Mouse (Mus musculus) kidney, adult 2 months (tissue): ENCODE measurements around the gene Atraid. TPM values are rescaled to one million over a fixed set of nuclear protein-coding genes. Genes with fewer than 3 reads are reported as not detected.

Source experiments
- DNase-seq: peaks from one replicate; pipeline ENCODE4 v3.0.0; 2021
- H3K27ac ChIP-seq: fragments of 200-500 bp; 2 replicates; pipeline ENCODE4 v1.5.1; 2012; ENCODE audit warnings: low read depth, low read length, control low read depth, inconsistent platforms; ENCODE audit not compliant: insufficient read depth
- H3K27me3 ChIP-seq: fragments of 200-500 bp; replicated peaks from 2 replicates; pipeline ENCODE4 v1.6.1; 2012; ENCODE audit warnings: mild to moderate bottlenecking, moderate library complexity, low read length, inconsistent platforms; ENCODE audit not compliant: control insufficient read depth, insufficient read depth
- H3K36me3 ChIP-seq: fragments of 200-500 bp; 2 replicates; pipeline ENCODE4 v1.6.1; 2012; ENCODE audit warnings: mild to moderate bottlenecking, moderate library complexity, low read length, inconsistent platforms; ENCODE audit not compliant: control insufficient read depth, insufficient read depth
- H3K4me1 ChIP-seq: fragments of 200-500 bp; 2 replicates; pipeline ENCODE4 v1.6.1; 2011; ENCODE audit warnings: low read length; ENCODE audit not compliant: control insufficient read depth, insufficient read depth
- H3K4me3 ChIP-seq: fragments of 200-500 bp; 2 replicates; pipeline ENCODE4 v1.5.1; 2011; ENCODE audit warnings: mild to moderate bottlenecking, low read depth, low read length, control low read depth; ENCODE audit not compliant: insufficient read depth
- CTCF ChIP-seq: fragments of 200-500 bp; conservative IDR thresholded peaks from 2 replicates; pipeline ENCODE4 v1.5.1; 2011; ENCODE audit warnings: low read depth, mild to moderate bottlenecking, control low read depth, low read length, moderate library complexity, mixed read lengths; ENCODE audit not compliant: insufficient read depth, insufficient read length
- POLR2A ChIP-seq: fragments of 200-500 bp; IDR thresholded peaks from one replicate; pipeline ENCODE4 v1.6.1; 2011; ENCODE audit warnings: low read depth, low read length, control low read depth
- WGBS: fragments of 180-500 bp; shearing (Covaris S2); methylation state at CpG from one replicate; pipeline ENCODE4 v1.1.7; 2018; 5-methylcytosine and 5-hydroxymethylcytosine counted together
- polyA plus RNA-seq: library from polyadenylated mRNA; depleted of rRNA; stranded (reverse); fragments of >200 nt; gene quantifications from 2 replicates; pipeline ENCODE4 v1.2.3, GENCODE M21; 2012; rRNA removed

Atraid gene
- polyA plus RNA-seq, 1 experiment, result 320 TPM

GRCm38 (mm10) chr5:31087131-31087530 is 39.0 kb downstream of the Atraid start:
- WGBS, result 75% methylated on average over 2 of the region's 2 CpGs
- TF ChIP-seq POLR2A, result no peak
- TF ChIP-seq CTCF, result no peak
- H3K27me3 ChIP-seq, result no peaks in the 10 kb centered on the region

DNA sequence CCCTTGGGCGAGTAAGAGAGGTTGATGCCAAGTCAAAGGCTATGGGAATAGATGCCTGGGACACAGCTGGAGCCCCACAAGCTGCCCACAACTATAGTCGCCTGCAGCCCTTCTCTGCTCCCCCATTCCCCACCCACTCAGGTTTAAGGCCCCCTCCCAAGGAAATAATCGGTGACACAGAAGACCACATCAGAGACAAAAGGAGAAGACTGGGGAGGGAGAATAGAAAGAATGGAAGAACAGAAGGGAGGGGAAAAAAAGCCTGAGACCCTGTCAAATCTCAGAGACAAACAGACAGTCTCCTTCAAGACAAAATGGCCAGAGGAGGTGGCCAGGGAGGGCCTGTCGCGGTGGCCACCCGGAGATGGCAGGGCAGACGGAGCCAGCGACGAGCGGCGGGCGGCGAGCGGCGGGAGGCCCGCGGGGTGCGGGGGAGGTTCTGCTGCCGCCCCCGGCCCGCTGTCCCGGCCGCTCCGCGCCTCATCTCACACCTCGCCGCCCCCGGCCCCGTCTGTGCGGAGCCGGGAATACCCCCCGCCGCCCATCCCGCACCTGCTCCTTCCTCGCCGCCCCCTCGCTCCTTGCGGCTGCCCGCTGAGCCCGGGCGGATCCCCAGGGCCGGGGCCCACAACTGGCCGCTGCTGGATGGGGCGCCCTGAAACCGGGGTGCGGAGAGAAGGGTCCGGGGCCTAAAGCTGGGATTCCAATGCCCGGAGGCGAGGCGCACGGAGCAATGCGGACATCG is 44.3 kb downstream of the Atraid start:
- Histone ChIP-seq H3K27me3 (peaks cover 14% of the 10 kb centered on the region), H3K4me3 (no peak overlapping the region)
- no peak for TF ChIP-seq POLR2A
- no peak for TF ChIP-seq CTCF

More at GRCm38 (mm10) chr5:31087131-31087530, 39.0 kb downstream of the Atraid start:
- no peaks in the 10 kb centered on the region for H3K36me3 ChIP-seq
- H3K4me1 ChIP-seq, result no peaks in the 10 kb centered on the region
- H3K27ac ChIP-seq, result no peak overlapping the region
- no peak overlapping the region for H3K4me3 ChIP-seq
- no peak for DNase-seq

GRCm38 (mm10) chr5:31093151-31094041 is 45.3 kb downstream of the Atraid start:
- Histone ChIP-seq H3K4me1 (peaks cover 12% of the 10 kb centered on the region; the same call in 1 of the 2 replicates), H3K27me3 (peaks cover 14% of the 10 kb centered on the region), H3K4me3 (peak overlapping the region; percentile 39; the same call in 1 of the 2 replicates), H3K27ac (no peak overlapping the region), H3K36me3 (no peaks in the 10 kb centered on the region)
- DNase-seq, result peak; percentile 76
- WGBS, result 2% methylated on average over 52 of the region's 54 CpGs
- TF ChIP-seq POLR2A (no peak), CTCF (no peak)

More for the DNA sequence above, 44.3 kb downstream of the Atraid start:
- Histone ChIP-seq H3K27ac (no peak overlapping the region), H3K36me3 (no peaks in the 10 kb centered on the region), H3K4me1 (peaks cover 12% of the 10 kb centered on the region; the same call in 1 of the 2 replicates)
- no peak for DNase-seq
- WGBS, result 10% methylated on average over 39 of the region's 53 CpGs

- no peak for TF ChIP-seq CTCF
- TF ChIP-seq POLR2A, result no peak
- WGBS, result 3% methylated on average over 29 of the region's 29 CpGs
- H3K27ac ChIP-seq, result no peak overlapping the region
- no peak for DNase-seq
- H3K4me1 ChIP-seq, result peaks cover 12% of the 10 kb centered on the region; the same call in 1 of the 2 replicates
- H3K4me3 ChIP-seq, result peak overlapping the region; percentile 3; the same call in 1 of the 2 replicates
- H3K27me3 ChIP-seq, result peaks cover 14% of the 10 kb centered on the region
- H3K36me3 ChIP-seq, result no peaks in the 10 kb centered on the region
These were observed 46.1 kb downstream of the Atraid start for GRCm38 (mm10) chr5:31094100-31094798.

DNA sequence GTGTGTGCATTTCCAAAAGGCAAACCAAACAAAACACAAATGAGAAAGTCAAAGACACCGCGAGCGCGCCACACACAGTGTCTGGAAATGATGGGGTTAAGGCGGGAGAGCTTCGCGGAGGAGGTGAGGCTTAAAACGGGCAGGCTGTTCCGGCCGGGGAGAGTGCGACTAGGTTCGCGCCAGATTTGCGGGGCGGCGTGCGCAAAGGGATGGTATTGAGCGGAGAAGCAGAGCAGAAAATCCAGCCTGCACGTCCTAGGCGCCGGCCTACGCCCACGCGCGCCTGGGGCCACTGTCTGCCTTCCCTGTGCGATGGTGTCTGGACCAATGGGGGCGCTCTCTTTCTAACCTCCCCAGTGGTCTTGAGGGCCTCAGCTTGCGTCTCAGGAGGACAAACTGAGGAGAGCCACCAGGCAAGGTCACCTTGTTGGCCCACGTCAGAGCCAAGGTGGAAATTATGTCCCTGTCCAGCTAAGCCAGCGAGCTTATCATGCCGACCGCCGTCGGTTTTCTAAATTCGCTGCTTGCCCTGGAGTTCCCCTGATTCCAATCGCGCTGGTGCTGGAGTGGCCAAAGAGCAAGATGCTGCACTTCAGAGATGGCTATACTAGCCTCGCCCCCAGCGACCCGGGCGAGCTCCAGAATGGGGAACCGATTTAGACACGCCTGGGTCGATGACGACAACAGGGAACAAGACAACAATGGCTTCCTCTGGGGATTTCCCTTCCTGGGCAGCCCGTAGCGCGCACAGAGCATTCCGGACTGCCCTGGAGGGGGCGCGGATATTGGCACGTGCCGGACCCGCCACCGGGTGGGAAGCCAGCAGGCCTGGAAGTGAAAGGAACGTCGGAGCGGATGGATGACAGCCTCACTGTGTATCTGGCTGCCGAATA is 46.9 kb downstream of the Atraid start:
- no peak overlapping the region for H3K27ac ChIP-seq
- peaks cover 12% of the 10 kb centered on the region; the same call in 1 of the 2 replicates for H3K4me1 ChIP-seq
- peaks cover 14% of the 10 kb centered on the region for H3K27me3 ChIP-seq
- peak overlapping the region; percentile 3; the same call in 1 of the 2 replicates for H3K4me3 ChIP-seq
- TF ChIP-seq POLR2A, result no peak
- TF ChIP-seq CTCF, result no peak
- under 1% methylated on average over 59 of the region's 59 CpGs for WGBS
- H3K36me3 ChIP-seq, result no peaks in the 10 kb centered on the region
- DNase-seq, result peak; percentile 61

- 29% methylated on average over 11 of the region's 11 CpGs for WGBS
- Histone ChIP-seq H3K36me3 (no peaks in the 10 kb centered on the region), H3K4me3 (no peak overlapping the region), H3K27me3 (peaks cover 14% of the 10 kb centered on the region), H3K27ac (no peak overlapping the region), H3K4me1 (peaks cover 12% of the 10 kb centered on the region; the same call in 1 of the 2 replicates)
- no peak for DNase-seq
- TF ChIP-seq CTCF (no peak), POLR2A (no peak)
These were observed 47.8 kb downstream of the Atraid start for GRCm38 (mm10) chr5:31095711-31096480.

Other genes with a start within 250 kb of the Atraid start
- 44.3 and 45.3 TPM in 2 replicates for gene Mapre3, start 233.7 kb upstream of the Atraid start, polyA plus RNA-seq
- gene Tmem214, start 180.3 kb upstream of the Atraid start, polyA plus RNA-seq, result 81.3 and 92.5 TPM in 2 replicates
- gene Agbl5, start 159.6 kb upstream of the Atraid start, polyA plus RNA-seq, result 22.6 and 24.1 TPM in 2 replicates
- 377 and 422 TPM in 2 replicates for gene Ost4, start 140.5 kb upstream of the Atraid start, polyA plus RNA-seq
- 55.6 and 63.8 TPM in 2 replicates for gene Emilin1, start 134.9 kb upstream of the Atraid start, polyA plus RNA-seq
- gene Khk, start 126.9 kb upstream of the Atraid start, polyA plus RNA-seq, result 1,147 and 1,266 TPM in 2 replicates
- 387 and 411 TPM in 2 replicates for gene Cgref1, start 102.7 kb upstream of the Atraid start, polyA plus RNA-seq
- 346 and 372 TPM in 2 replicates for gene Preb, start 88.0 kb upstream of the Atraid start, polyA plus RNA-seq
- gene Tcf23, start 79.7 kb upstream of the Atraid start, polyA plus RNA-seq, result 0.16 and 0.22 TPM in 2 replicates
- 81.5 and 121 TPM in 2 replicates for gene Slc5a6, start 612 bp downstream of the Atraid start, polyA plus RNA-seq
- gene Cad, start 6.5 kb downstream of the Atraid start, polyA plus RNA-seq, result 12.4 and 14.2 TPM in 2 replicates
- not detected in 2 replicates for gene Dnajc5g, start 58.0 kb downstream of the Atraid start, polyA plus RNA-seq
- 0.14 and 0.24 TPM in 2 replicates for gene Slc30a3, start 59.9 kb downstream of the Atraid start, polyA plus RNA-seq
- gene Trim54, start 68.4 kb downstream of the Atraid start, polyA plus RNA-seq, result 0.05 and 3.9 TPM in 2 replicates
- not detected in 2 replicates for gene Ucn, start 90.5 kb downstream of the Atraid start, polyA plus RNA-seq
- 212 and 233 TPM in 2 replicates for gene Mpv17, start 105.9 kb downstream of the Atraid start, polyA plus RNA-seq
- 1.6 and 2.1 TPM in 2 replicates for gene Gm29609, start 131.6 kb downstream of the Atraid start, polyA plus RNA-seq
- gene Gtf3c2, start 131.8 kb downstream of the Atraid start, polyA plus RNA-seq, result 47.8 and 49.2 TPM in 2 replicates
- gene Snx17, start 144.9 kb downstream of the Atraid start, polyA plus RNA-seq, result 94.1 and 95.5 TPM in 2 replicates
- 54.1 and 61.0 TPM in 2 replicates for gene Eif2b4, start 145.1 kb downstream of the Atraid start, polyA plus RNA-seq
- gene Zfp513, start 154.0 kb downstream of the Atraid start, polyA plus RNA-seq, result 22.9 and 29.8 TPM in 2 replicates
- gene Ppm1g, start 172.4 kb downstream of the Atraid start, polyA plus RNA-seq, result 41.1 and 43.2 TPM in 2 replicates
- gene Nrbp1, start 192.6 kb downstream of the Atraid start, polyA plus RNA-seq, result 126 and 130 TPM in 2 replicates
- 0.45 and 0.96 TPM in 2 replicates for gene Gm9970, start 192.9 kb downstream of the Atraid start, polyA plus RNA-seq
- gene Krtcap3, start 203.4 kb downstream of the Atraid start, polyA plus RNA-seq, result 19.7 and 23.6 TPM in 2 replicates
- gene Ift172, start 242.8 kb downstream of the Atraid start, polyA plus RNA-seq, result 33.2 and 34.2 TPM in 2 replicates
- gene Fndc4, start 247.8 kb downstream of the Atraid start, polyA plus RNA-seq, result 8.8 and 14.0 TPM in 2 replicates
- 0.09 and 0.38 TPM in 2 replicates for gene Gckr, start 249.1 kb downstream of the Atraid start, polyA plus RNA-seq